Mouse (Mus musculus) stomach, postnatal 0 days (tissue): ENCODE data around the gene Abce1. TPM values are rescaled to one million over a fixed set of nuclear protein-coding genes. Genes with fewer than 3 reads are reported as not detected.
"Not testable (repeated sequence)": the region's sequence is repeated elsewhere in the genome, so short reads cannot be mapped to it uniquely, and the experiment has no call there.

ENCODE experiments used
- ATAC-seq: fragments of 200-750 bp; cut with Nextera tagmentation; 2 replicates; pipeline ENCODE4 v1.8.0; 2017; ENCODE audit not compliant: low FRiP score, low TSS enrichment
- DNase-seq: peaks from one replicate; pipeline ENCODE4 v3.0.0-alpha.2; 2016; ENCODE audit warnings: low spot score
- H3K27ac ChIP-seq: fragments of 300-500 bp; sonication (generic); replicated peaks from 2 replicates; pipeline ENCODE4 v1.5.1; 2014; ENCODE audit warnings: mild to moderate bottlenecking, control low read depth
- H3K27me3 ChIP-seq: fragments of 300-500 bp; sonication (generic); 2 replicates; pipeline ENCODE4 v1.6.1; 2014; ENCODE audit warnings: low read length; ENCODE audit not compliant: control insufficient read depth, insufficient read depth
- H3K36me3 ChIP-seq: fragments of 300-500 bp; sonication (generic); 2 replicates; pipeline ENCODE4 v1.6.1; 2014; ENCODE audit warnings: low read length, mixed read lengths; ENCODE audit not compliant: control insufficient read depth, insufficient read depth
- H3K4me1 ChIP-seq: fragments of 300-500 bp; sonication (generic); replicated peaks from 2 replicates; pipeline ENCODE4 v1.6.1; 2014; ENCODE audit warnings: antibody characterized with exemption; ENCODE audit not compliant: control insufficient read depth, insufficient read depth
- H3K4me2 ChIP-seq: fragments of 300-500 bp; sonication (generic); replicated peaks from 2 replicates; pipeline ENCODE4 v1.6.1; 2014; ENCODE audit warnings: low read depth, mild to moderate bottlenecking, control low read depth, moderate library complexity
- H3K4me3 ChIP-seq: fragments of 300-500 bp; sonication (generic); 2 replicates; pipeline ENCODE4 v1.5.1; 2014; ENCODE audit warnings: low read depth, low read length, control low read depth
- H3K9ac ChIP-seq: fragments of 300-500 bp; sonication (generic); 2 replicates; pipeline ENCODE4 v1.6.1; 2014; ENCODE audit warnings: mild to moderate bottlenecking, low read length, control low read depth, mixed read lengths
- H3K9me3 ChIP-seq: fragments of 300-500 bp; sonication (generic); 2 replicates; pipeline ENCODE4 v1.6.1; 2016; ENCODE audit warnings: low read length; ENCODE audit not compliant: control insufficient read depth
- CTCF ChIP-seq: IDR thresholded peaks from 2 replicates; pipeline ENCODE4 v1.5.1; 2016; ENCODE audit warnings: antibody characterized with exemption, low read depth, mild to moderate bottlenecking, moderate library complexity
- EP300 ChIP-seq: optimal IDR thresholded peaks from 2 replicates; pipeline ENCODE3; 2016; ENCODE audit warnings: antibody characterized with exemption
- WGBS: fragments of 180-500 bp; shearing (Covaris S2); extraction: QIAGEN DNeasy Blood & Tissue Kit; methylation state at CpG from one replicate; pipeline ENCODE4 v1.1.7; 2014; 5-methylcytosine and 5-hydroxymethylcytosine counted together
- polyA plus RNA-seq: library from polyadenylated mRNA; unstranded; fragments of >200 nt; fragmentation: Nextera tagmentation; extraction: Ambion mirVana; gene quantifications from 2 replicates; pipeline ENCODE4 v1.2.1, GENCODE M21; 2015

Abce1 gene
- polyA plus RNA-seq, 1 experiment from 2014 or later, result 39.1 TPM

DNA sequence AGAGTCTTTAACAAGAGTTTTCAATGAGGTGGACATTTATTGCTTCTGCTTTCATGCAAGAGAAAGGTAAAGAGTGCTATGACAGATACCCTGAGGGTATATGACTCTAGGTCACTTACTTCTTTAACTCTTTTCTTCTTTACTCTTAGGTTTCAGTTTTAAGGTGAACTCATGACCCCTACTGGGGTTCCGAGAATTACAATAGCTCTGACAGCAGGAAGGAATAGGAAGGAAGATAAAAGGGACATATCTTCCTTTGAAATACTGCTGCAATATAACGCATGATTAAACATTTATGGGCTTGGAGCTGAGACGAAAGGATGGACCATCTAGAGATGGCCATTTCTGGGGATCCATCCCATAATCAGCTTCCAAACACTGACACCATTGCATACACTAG, 13.0 kb upstream of the Abce1 start:
- Histone ChIP-seq H3K9me3 (no peaks in the 10 kb centered on the region), H3K9ac (no peak overlapping the region), H3K27ac (no peak overlapping the region), H3K4me1 (no peaks in the 10 kb centered on the region), H3K27me3 (no peaks in the 10 kb centered on the region), H3K4me2 (no peak overlapping the region), H3K4me3 (no peak overlapping the region), H3K36me3 (peaks cover 4% of the 10 kb centered on the region; the same call in 1 of the 2 replicates)
- no peak for DNase-seq
- no peak for TF ChIP-seq CTCF
- TF ChIP-seq EP300, result no peak
- 75% methylated on average over 3 of the region's 3 CpGs for WGBS
- no peak for ATAC-seq

DNA sequence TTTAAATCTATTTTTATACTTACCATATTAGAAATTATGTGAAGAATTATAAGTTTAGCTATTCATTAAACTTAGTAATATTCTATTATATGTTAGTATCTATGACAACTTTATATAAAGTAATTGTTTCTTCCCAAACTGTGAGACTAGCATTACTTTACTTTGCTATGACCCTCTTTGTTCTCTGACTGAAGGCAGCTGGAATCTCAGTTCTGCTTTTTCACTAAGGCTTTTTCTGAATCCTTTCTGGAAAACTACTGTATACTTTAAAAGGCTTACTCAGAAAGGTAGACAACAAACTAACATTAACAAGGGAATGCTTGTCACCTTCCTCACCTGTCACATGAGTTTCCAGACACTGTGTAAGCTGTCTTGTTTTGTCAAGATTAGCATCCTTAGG, 11.8 kb upstream of the Abce1 start:
- H3K4me3 ChIP-seq, result no peak overlapping the region

DNA sequence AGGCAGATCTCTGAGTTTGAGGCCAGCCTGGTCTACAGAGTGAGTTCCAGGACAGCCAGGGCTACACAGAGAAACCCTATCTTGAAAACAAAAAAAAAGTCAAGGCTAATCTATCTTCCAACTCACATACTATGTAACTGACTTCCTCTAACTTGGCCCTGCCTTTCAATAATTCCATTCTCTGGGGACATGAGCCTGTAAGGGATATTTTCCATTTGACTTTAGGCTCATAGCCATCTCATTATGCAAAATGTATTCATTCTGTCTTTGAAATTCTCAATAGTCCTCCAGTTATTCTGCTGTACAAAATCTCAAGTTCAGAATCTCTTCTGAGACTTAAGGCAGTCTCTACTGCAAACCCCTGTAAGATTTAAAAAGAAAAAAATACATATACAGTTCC, 10.0 kb upstream of the Abce1 start:
- Histone ChIP-seq H3K27me3 (no peaks in the 10 kb centered on the region), H3K36me3 (0 out of 2 replicates have a peak, but pooled peaks cover 4% of the 10 kb centered on the region), H3K4me2 (no peak overlapping the region), H3K27ac (no peak overlapping the region), H3K4me1 (no peaks in the 10 kb centered on the region), H3K4me3 (no peak overlapping the region), H3K9me3 (no peaks in the 10 kb centered on the region), H3K9ac (no peak overlapping the region)
- ATAC-seq (no peak), DNase-seq (no peak)
- TF ChIP-seq CTCF (no peak), EP300 (no peak)

More for the DNA sequence above, 11.8 kb upstream of the Abce1 start:
- DNase-seq (no peak), ATAC-seq (no peak)
- Histone ChIP-seq H3K27me3 (no peaks in the 10 kb centered on the region), H3K9me3 (no peaks in the 10 kb centered on the region), H3K4me2 (no peak overlapping the region), H3K4me1 (no peaks in the 10 kb centered on the region), H3K36me3 (0 out of 2 replicates have a peak, but pooled peaks cover 4% of the 10 kb centered on the region), H3K9ac (no peak overlapping the region), H3K27ac (no peak overlapping the region)
- no peak for TF ChIP-seq CTCF
- no peak for TF ChIP-seq EP300

DNA sequence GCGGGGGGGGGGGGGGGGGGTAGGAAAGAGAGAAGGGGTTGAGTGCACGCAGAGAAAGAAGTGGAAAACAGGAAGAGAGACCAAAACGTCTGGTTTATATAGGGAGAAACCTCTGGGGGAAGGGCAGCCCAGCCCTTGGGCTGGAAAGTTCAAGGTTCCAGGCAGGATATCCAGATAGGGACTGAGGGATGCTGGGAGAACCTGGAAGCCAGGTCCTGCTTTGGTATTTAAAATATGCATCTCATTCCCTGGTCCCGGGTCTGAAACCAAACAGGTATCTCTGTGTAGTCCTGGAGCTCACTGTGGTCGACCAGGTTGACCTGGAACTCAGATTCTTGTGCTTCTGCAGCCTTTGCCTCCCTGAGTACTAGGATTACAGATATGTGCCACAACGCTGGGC, 1.1 kb upstream of the Abce1 start:
- no peak overlapping the region for H3K4me3 ChIP-seq
- H3K27me3 ChIP-seq, result no peaks in the 10 kb centered on the region
- no peak for TF ChIP-seq CTCF
- TF ChIP-seq EP300, result no peak
- H3K9me3 ChIP-seq, result no peaks in the 10 kb centered on the region
- H3K9ac ChIP-seq, result no peak overlapping the region
- no peak for DNase-seq
- no peak for ATAC-seq
- H3K27ac ChIP-seq, result no peak overlapping the region
- H3K4me2 ChIP-seq, result no peak overlapping the region
- H3K36me3 ChIP-seq, result no peaks in the 10 kb centered on the region
- H3K4me1 ChIP-seq, result no peaks in the 10 kb centered on the region
- WGBS, result 33% methylated on average over 6 of the region's 6 CpGs

DNA sequence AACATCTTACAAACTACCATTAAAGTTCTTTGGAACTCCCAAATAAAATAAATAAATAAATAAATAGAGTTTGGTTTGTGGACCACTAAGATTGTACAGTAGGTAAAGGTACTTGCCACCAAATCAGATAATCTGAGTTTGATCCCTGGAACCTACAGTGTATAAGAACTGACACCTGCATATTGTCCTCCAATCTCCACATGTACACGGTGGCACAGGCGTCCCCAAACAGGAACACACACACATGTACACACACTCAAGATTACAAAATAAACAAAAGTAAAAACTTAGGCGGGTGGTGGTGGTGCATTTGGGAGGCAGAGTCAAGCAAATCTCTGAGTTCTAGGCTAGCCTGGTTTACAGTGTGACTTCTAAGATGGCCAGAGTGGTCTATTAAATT, 4.9 kb downstream of the Abce1 start:
- Histone ChIP-seq H3K4me2 (no peak overlapping the region), H3K4me1 (no peaks in the 10 kb centered on the region), H3K9ac (no peak overlapping the region), H3K27me3 (no peaks in the 10 kb centered on the region), H3K36me3 (peaks cover 10% of the 10 kb centered on the region), H3K9me3 (no peaks in the 10 kb centered on the region), H3K27ac (no peak overlapping the region), H3K4me3 (no peak overlapping the region)
- ATAC-seq (no peak), DNase-seq (no peak)
- TF ChIP-seq EP300, result no peak
- TF ChIP-seq CTCF, result no peak
- 91% methylated on average over 3 of the region's 3 CpGs for WGBS

DNA sequence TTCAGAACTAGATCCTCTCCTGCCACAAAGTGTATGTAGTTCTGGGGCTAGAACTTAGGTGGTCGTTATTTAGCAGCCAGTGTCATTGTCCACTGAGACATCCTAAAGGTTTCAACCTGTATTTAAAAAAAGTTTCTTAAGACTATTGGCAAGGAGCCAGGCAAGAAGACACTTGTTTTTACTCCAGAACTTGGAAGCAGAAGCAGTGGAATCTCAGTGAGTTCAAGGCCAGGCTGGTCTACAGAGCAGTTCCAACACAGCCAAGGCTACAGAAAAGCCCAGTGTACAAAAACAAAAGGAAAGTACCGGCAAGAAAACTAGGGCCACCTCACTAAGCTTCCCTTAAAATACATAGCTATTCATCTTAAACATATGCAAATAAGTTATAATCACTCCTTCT, 19.0 kb downstream of the Abce1 start:
- ATAC-seq (no peak), DNase-seq (no peak)
- no peak for TF ChIP-seq EP300
- TF ChIP-seq CTCF, result no peak
- peaks cover 18% of the 10 kb centered on the region for H3K36me3 ChIP-seq
- H3K27ac ChIP-seq, result no peak overlapping the region
- H3K4me1 ChIP-seq, result no peaks in the 10 kb centered on the region
- H3K4me2 ChIP-seq, result no peak overlapping the region
- WGBS, result 77% methylated on average over 2 of the region's 2 CpGs
- H3K9ac ChIP-seq, result no peak overlapping the region
- H3K9me3 ChIP-seq, result no peaks in the 10 kb centered on the region
- H3K4me3 ChIP-seq, result no peak overlapping the region
- no peaks in the 10 kb centered on the region for H3K27me3 ChIP-seq

DNA sequence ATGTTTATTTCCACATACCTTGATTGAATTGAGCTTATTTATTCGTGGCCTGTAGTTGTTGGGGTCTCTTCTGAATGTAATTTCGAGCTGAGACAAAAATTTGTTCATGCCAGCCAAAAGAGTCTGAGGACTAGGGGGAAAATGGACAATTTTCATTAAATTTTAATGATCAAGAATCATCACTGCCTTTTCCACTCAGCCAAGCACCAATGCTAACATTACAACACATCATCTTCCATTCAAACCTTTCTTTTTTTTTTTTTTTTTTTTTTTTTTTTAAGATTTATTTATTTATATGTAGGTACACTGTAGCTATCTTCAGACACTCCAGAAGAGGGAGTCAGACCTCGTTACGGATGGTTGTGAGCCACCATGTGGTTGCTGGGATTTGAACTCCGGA, 25.6 kb downstream of the Abce1 start:
- H3K36me3 ChIP-seq, result peaks cover 26% of the 10 kb centered on the region; the same call in 1 of the 2 replicates
- H3K27ac ChIP-seq, H3K4me3 ChIP-seq, H3K4me2 ChIP-seq, H3K9me3 ChIP-seq, H3K4me1 ChIP-seq, H3K27me3 ChIP-seq, H3K9ac ChIP-seq, DNase-seq, ATAC-seq: not testable (repeated sequence)
- 96% methylated on average over 3 of the region's 5 CpGs for WGBS
